Mouse (Mus musculus): ENCODE measurements around the gene Tspan4. TPM values are rescaled to one million over a fixed set of nuclear protein-coding genes. Genes with fewer than 3 reads are reported as not detected.

The Tspan4 gene
- total and polyA plus RNA-seq, 2 experiments: 66.9 to 135 TPM

DNA sequence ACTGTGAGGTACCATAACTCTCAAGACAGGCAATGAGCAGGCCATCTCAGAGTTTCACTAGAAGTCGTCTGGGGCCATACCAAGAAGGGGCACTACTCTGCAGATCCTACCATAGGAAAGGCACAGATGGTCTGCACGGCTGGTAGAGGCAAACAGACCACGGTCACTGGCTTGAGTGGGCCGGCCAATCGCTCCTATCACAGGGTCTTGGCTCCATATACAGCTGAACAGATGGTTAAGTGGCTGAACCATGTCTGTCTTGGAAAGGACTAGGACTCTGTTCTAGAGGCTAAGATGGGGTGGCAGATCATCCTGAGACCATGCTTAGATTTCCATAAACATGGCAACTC is 27.5 kb downstream of the Tspan4 start:
- Histone ChIP-seq H3K79me2 (ENCODE audit: control insufficient read depth, insufficient read depth, low read length) (no peaks in the 10 kb centered on the region), H3K27ac (replicated peaks; ENCODE audit: insufficient read depth, low read depth, low read length) (no peak overlapping the region), H3K9ac (ENCODE audit: low read depth, low read length) (no peak overlapping the region), H3K4me1 (ENCODE audit: control insufficient read depth, insufficient read depth, low read length) (no peaks in the 10 kb centered on the region), H3K27me3 (ENCODE audit: control insufficient read depth, insufficient read depth, low read length) (no peaks in the 10 kb centered on the region), H3K36me3 (ENCODE audit: control insufficient read depth, insufficient read depth, low read length) (peaks cover 2% of the 10 kb centered on the region; the same call in 1 of the 2 replicates), H3K4me3 (ENCODE audit: insufficient read depth, low read depth, low read length) (no peak overlapping the region)
- TF ChIP-seq CTCF (IDR thresholded peaks at IDR 0.05; ENCODE audit: low read depth, low read length): no peak
- no peak for TF ChIP-seq POLR2A (IDR thresholded peaks at IDR 0.05; ENCODE audit: extremely low read depth, insufficient read depth, low read length)
- no peak for DNase-seq (ENCODE audit: extremely low read depth, low read depth, low spot score)
- 96% methylated on average over 5 of the region's 5 CpGs for WGBS

DNA sequence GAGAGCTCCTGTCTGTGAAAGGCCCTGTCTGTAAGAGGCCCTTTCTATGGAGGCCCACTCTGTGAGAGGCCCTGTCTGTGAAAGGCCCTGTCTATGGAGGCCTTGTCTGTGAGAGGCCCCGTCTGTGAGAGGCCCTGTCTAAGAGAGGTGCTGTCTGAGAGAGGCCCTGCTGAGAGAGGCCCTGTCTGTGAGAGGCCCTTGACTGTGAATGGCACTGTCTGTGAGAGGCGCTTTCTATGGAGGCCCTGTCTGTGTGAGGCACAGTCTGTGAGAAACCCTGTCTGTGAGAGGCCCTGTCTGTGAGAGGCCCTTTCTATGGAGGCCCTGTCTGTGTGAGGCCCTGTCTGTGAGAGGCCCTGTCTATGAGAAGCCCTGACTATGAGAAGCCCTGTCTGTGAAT is 31.2 kb downstream of the Tspan4 start:
- H3K4me1 ChIP-seq (ENCODE audit: control insufficient read depth, insufficient read depth, low read length): no peaks in the 10 kb centered on the region
- H3K36me3 ChIP-seq (ENCODE audit: control insufficient read depth, insufficient read depth, low read length): no peaks in the 10 kb centered on the region

DNA sequence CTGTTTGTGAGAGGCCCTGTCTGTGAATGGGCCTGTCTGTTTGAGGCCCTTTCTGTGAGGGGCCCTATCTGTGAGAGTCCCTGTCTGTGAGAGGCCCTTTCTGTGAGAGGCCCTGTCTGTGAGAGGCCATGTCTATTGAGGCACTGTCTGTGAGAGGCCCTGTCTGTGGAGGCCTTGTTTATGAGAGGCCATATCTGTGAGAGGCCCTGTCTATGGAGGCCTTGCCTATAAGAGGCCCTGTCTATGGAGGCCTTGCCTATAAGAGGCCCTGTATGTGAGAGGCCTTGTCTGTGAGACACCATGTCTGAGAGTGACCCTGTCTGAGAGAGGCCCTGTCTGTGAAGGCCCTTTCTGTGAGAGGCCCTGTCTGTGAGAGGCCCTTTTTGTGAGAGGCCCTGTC is 33.1 kb downstream of the Tspan4 start:
- H3K27me3 ChIP-seq (ENCODE audit: control insufficient read depth, insufficient read depth, low read length): no peaks in the 10 kb centered on the region
- H3K4me3 ChIP-seq (ENCODE audit: insufficient read depth, low read depth, low read length): no peak overlapping the region
- H3K79me2 ChIP-seq (ENCODE audit: control insufficient read depth, insufficient read depth, low read length): no peaks in the 10 kb centered on the region
- no peak overlapping the region for H3K27ac ChIP-seq (replicated peaks; ENCODE audit: insufficient read depth, low read depth, low read length)
- no peak for DNase-seq (ENCODE audit: extremely low read depth, low read depth, low spot score)
- no peaks in the 10 kb centered on the region for H3K36me3 ChIP-seq (ENCODE audit: control insufficient read depth, insufficient read depth, low read length)
- no peaks in the 10 kb centered on the region for H3K4me1 ChIP-seq (ENCODE audit: control insufficient read depth, insufficient read depth, low read length)
- no peak for TF ChIP-seq CTCF (IDR thresholded peaks at IDR 0.05; ENCODE audit: low read depth, low read length)
- H3K9ac ChIP-seq (ENCODE audit: low read depth, low read length): no peak overlapping the region

More for the DNA sequence above, 31.2 kb downstream of the Tspan4 start:
- Histone ChIP-seq H3K9ac (ENCODE audit: low read depth, low read length) (no peak overlapping the region), H3K4me3 (ENCODE audit: insufficient read depth, low read depth, low read length) (no peak overlapping the region), H3K27me3 (ENCODE audit: control insufficient read depth, insufficient read depth, low read length) (no peaks in the 10 kb centered on the region), H3K27ac (replicated peaks; ENCODE audit: insufficient read depth, low read depth, low read length) (no peak overlapping the region), H3K79me2 (ENCODE audit: control insufficient read depth, insufficient read depth, low read length) (no peaks in the 10 kb centered on the region)
- WGBS: 95% methylated on average over 2 of the region's 2 CpGs
- no peak for TF ChIP-seq POLR2A (IDR thresholded peaks at IDR 0.05; ENCODE audit: extremely low read depth, insufficient read depth, low read length)
- no peak for TF ChIP-seq CTCF (IDR thresholded peaks at IDR 0.05; ENCODE audit: low read depth, low read length)
- DNase-seq (ENCODE audit: extremely low read depth, low read depth, low spot score): no peak

DNA sequence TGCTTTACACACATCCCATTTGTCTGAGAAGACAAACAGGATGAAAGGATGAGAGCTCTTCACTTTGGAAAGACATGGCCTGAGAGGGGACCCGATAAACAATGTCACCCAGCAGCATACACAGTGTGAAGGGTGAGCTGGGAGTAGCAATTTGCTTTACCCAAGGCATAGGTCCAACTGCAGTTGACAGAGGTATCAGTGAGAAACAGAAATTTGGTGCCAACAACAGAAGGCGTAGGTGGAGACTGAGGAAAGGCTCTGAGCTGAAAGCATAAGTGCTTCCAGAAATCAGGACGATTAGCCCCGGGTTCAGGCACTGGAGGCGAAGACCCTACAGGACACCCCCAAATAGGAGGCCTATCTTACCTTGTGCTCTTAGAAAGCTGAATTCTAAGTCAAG is 35.2 kb downstream of the Tspan4 start:
- 86% methylated on average over 5 of the region's 5 CpGs for WGBS
- Histone ChIP-seq H3K4me3 (ENCODE audit: insufficient read depth, low read depth, low read length) (no peak overlapping the region), H3K36me3 (ENCODE audit: control insufficient read depth, insufficient read depth, low read length) (no peaks in the 10 kb centered on the region), H3K9ac (ENCODE audit: low read depth, low read length) (no peak overlapping the region), H3K27me3 (ENCODE audit: control insufficient read depth, insufficient read depth, low read length) (no peaks in the 10 kb centered on the region), H3K27ac (replicated peaks; ENCODE audit: insufficient read depth, low read depth, low read length) (no peak overlapping the region), H3K4me1 (ENCODE audit: control insufficient read depth, insufficient read depth, low read length) (no peaks in the 10 kb centered on the region), H3K79me2 (ENCODE audit: control insufficient read depth, insufficient read depth, low read length) (no peaks in the 10 kb centered on the region)
- TF ChIP-seq POLR2A (IDR thresholded peaks at IDR 0.05; ENCODE audit: extremely low read depth, insufficient read depth, low read length): no peak
- TF ChIP-seq CTCF (IDR thresholded peaks at IDR 0.05; ENCODE audit: low read depth, low read length): no peak
- DNase-seq (ENCODE audit: extremely low read depth, low read depth, low spot score): no peak

DNA sequence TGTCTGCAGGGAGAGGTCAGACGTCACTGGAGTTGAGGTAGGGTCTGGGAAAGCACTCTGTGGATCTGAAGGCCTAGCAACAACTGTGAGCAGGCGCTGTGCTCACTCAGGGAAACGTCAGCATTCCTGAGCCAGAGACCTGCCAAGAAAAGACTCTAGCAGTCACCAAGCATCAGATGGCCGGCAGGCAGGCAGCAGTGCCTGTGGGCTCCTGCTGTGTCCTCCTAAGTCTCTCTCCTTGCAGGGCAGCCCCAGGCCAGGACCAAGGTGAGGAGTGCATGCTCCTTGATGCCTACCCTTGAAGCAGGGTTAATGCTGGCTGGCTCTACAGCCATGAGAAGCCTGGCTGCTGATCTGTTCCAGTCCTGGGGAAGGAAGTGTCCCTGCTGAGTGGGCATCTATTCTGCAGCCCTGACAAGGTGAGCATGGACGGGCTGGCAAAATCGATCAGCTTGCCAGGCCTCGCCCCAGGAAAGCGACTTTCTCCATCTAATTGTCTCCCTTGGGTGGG is 35.7 kb downstream of the Tspan4 start:
- Histone ChIP-seq H3K4me3 (ENCODE audit: insufficient read depth, low read depth, low read length) (no peak overlapping the region), H3K9ac (ENCODE audit: low read depth, low read length) (no peak overlapping the region), H3K27ac (replicated peaks; ENCODE audit: insufficient read depth, low read depth, low read length) (no peak overlapping the region), H3K79me2 (ENCODE audit: control insufficient read depth, insufficient read depth, low read length) (no peaks in the 10 kb centered on the region), H3K36me3 (ENCODE audit: control insufficient read depth, insufficient read depth, low read length) (no peaks in the 10 kb centered on the region), H3K4me1 (ENCODE audit: control insufficient read depth, insufficient read depth, low read length) (no peaks in the 10 kb centered on the region), H3K27me3 (ENCODE audit: control insufficient read depth, insufficient read depth, low read length) (no peaks in the 10 kb centered on the region)
- no peak for DNase-seq (ENCODE audit: extremely low read depth, low read depth, low spot score)
- TF ChIP-seq POLR2A (IDR thresholded peaks at IDR 0.05; ENCODE audit: extremely low read depth, insufficient read depth, low read length): no peak
- no peak for TF ChIP-seq CTCF (IDR thresholded peaks at IDR 0.05; ENCODE audit: low read depth, low read length)
- 88% methylated on average over 8 of the region's 8 CpGs for WGBS

DNA sequence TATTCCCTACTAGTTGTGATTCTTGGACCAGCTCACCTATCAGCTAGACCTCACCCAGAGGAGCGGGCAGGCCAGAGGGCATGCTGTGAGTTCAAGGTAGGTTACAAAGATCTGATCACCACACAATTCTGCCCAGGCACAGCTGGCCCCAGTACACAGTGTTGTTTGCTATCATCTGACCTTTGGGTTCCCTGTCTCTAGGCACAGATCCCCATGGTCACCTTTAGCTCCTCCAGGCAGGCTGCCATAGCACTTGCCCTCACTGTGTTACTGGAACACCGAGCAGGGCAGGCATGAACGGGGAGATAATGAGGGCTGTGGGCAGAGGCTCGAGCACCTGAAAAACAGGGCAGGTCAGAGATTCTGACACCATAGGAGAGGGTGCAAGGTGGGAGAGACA is 42.6 kb downstream of the Tspan4 start:
- no peak for TF ChIP-seq POLR2A (IDR thresholded peaks at IDR 0.05; ENCODE audit: extremely low read depth, insufficient read depth, low read length)
- TF ChIP-seq CTCF (IDR thresholded peaks at IDR 0.05; ENCODE audit: low read depth, low read length): no peak
- H3K79me2 ChIP-seq (ENCODE audit: control insufficient read depth, insufficient read depth, low read length): no peaks in the 10 kb centered on the region
- 41% methylated on average over 4 of the region's 4 CpGs for WGBS
- no peaks in the 10 kb centered on the region for H3K36me3 ChIP-seq (ENCODE audit: control insufficient read depth, insufficient read depth, low read length)
- DNase-seq (ENCODE audit: extremely low read depth, low read depth, low spot score): peak; percentile 99
- peak overlapping the region; percentile 85 for H3K27ac ChIP-seq (replicated peaks; ENCODE audit: insufficient read depth, low read depth, low read length)
- H3K27me3 ChIP-seq (ENCODE audit: control insufficient read depth, insufficient read depth, low read length): no peaks in the 10 kb centered on the region
- H3K4me3 ChIP-seq (ENCODE audit: insufficient read depth, low read depth, low read length): no peak overlapping the region
- 0 out of 2 replicates have a peak overlapping the region, but pooled peaks have one; percentile 15 for H3K9ac ChIP-seq (ENCODE audit: low read depth, low read length)
- H3K4me1 ChIP-seq (ENCODE audit: control insufficient read depth, insufficient read depth, low read length): peaks cover 19% of the 10 kb centered on the region

Measured in liver, adult 2 months (tissue).